Mouse (Mus musculus): ENCODE results near the gene Pdcd6. TPM values are rescaled to one million over a fixed set of nuclear protein-coding genes. Genes with fewer than 3 reads are reported as not detected.
A peak's percentile ranks its signal among the peaks of the same experiment; 100 is the strongest.

The Pdcd6 gene
- polyA plus RNA-seq (2015; fragmentation: Nextera tagmentation; extraction: Ambion mirVana): 83.1 and 86.2 TPM in 2 replicates

DNA sequence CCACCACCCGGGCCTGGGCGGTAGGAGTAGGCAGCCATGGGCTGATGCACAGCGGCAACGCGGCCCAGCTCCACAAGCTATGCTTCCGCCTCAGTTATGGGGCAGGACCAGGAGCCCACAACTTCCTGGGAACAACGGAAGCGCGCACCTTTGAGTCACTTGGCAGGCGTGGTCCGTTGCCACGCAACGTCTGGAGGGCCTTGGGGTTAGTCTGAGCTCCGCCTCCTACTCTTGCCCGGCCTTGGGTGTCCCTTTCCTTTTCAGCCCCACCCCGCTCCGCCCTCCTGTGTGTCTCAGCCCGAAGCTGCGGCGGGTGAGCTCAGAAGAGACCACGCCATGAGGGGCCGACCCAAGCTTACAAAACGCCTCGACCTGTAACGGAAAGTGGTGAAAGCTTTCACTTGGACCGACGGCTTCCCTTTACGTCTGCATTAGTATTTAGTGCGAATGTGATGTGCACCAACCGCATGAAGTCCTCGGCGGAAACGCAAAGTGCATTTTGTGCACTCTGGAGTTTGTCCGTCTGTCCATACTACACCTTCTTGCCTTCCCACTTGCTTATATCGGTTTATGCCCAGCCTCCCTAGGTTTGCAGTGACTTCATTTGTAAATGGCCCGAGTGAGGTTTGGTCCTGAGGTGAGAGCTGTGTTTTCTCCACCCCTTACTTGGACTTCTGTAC lies at the start of gene Pdcd6:
Gene Pdcd6 (minus strand): TSS at position 411 of the 680 bp plus-strand sequence.
- Histone ChIP-seq H3K4me1 (ENCODE audit: insufficient read depth) (peaks cover 14% of the 10 kb centered on the region), H3K36me3 (replicated peaks; ENCODE audit: insufficient read depth, low read length) (peaks cover 33% of the 10 kb centered on the region), H3K27me3 (ENCODE audit: insufficient read depth, low read length) (no peaks in the 10 kb centered on the region), H3K4me3 (ENCODE audit: low read depth, low read length) (peak within 1 kb of the TSS; percentile 75), H3K9me3 (ENCODE audit: low read length) (no peaks in the 10 kb centered on the region), H3K9ac (replicated peaks) (peak within 1 kb of the TSS; percentile 77), H3K27ac (ENCODE audit: low read depth) (peak within 1 kb of the TSS; percentile 82), H3K4me2 (ENCODE audit: low read depth, low read length) (peak within 1 kb of the TSS; percentile 84)
- under 1% methylated on average over 36 of the region's 36 CpGs for WGBS (ENCODE audit: insufficient replicate concordance)
- peak; percentile 97 for DNase-seq
- ATAC-seq: peak; percentile 97
- TF ChIP-seq EP300 (IDR thresholded peaks at IDR 0.05; ENCODE audit: low read depth) (no peak), CTCF (IDR thresholded peaks at IDR 0.05; ENCODE audit: low read depth) (no peak)

DNA sequence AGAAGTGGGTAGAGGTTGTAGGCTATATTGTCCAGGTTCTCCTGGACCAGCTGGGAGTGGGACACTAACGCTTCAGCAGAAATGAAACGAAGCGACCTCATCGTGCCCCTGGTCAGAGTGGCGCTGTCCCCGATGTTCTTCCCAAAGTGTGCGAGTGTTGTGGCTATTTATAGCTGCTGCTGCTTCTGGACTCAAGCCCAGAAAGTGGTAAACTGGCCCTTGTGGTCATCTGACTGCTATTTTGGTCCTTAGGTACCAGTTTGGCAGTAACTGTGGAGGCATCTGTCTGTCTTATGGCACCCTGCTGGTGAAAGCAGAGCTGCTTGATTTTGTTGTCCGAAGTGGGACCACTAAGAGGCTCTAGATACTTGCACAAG lies 46.5 kb upstream of the Pdcd6 start, which contains the start of gene Lrrc14b:
Gene Lrrc14b (minus strand): TSS at position 147 of the 377 bp plus-strand sequence.
- peaks cover 14% of the 10 kb centered on the region for H3K36me3 ChIP-seq (replicated peaks; ENCODE audit: insufficient read depth, low read length)
- no peak within 1 kb of the TSS for H3K9ac ChIP-seq (replicated peaks)
- DNase-seq: no peak
- no peaks in the 10 kb centered on the region for H3K27me3 ChIP-seq (ENCODE audit: insufficient read depth, low read length)
- no peaks in the 10 kb centered on the region for H3K9me3 ChIP-seq (ENCODE audit: low read length)
- peak within 1 kb of the TSS; percentile 10; the same call in 1 of the 2 replicates for H3K4me2 ChIP-seq (ENCODE audit: low read depth, low read length)
- TF ChIP-seq EP300 (IDR thresholded peaks at IDR 0.05; ENCODE audit: low read depth) (no peak), CTCF (IDR thresholded peaks at IDR 0.05; ENCODE audit: low read depth) (no peak; the same call in 1 of the 2 replicates)
- WGBS (ENCODE audit: insufficient replicate concordance): 45% methylated on average over 8 of the region's 8 CpGs
- no peaks in the 10 kb centered on the region; the same call in 1 of the 2 replicates for H3K4me1 ChIP-seq (ENCODE audit: insufficient read depth)
- H3K4me3 ChIP-seq (ENCODE audit: low read depth, low read length): no peak within 1 kb of the TSS
- ATAC-seq: peak; percentile 31
- H3K27ac ChIP-seq (ENCODE audit: low read depth): no peak within 1 kb of the TSS

DNA sequence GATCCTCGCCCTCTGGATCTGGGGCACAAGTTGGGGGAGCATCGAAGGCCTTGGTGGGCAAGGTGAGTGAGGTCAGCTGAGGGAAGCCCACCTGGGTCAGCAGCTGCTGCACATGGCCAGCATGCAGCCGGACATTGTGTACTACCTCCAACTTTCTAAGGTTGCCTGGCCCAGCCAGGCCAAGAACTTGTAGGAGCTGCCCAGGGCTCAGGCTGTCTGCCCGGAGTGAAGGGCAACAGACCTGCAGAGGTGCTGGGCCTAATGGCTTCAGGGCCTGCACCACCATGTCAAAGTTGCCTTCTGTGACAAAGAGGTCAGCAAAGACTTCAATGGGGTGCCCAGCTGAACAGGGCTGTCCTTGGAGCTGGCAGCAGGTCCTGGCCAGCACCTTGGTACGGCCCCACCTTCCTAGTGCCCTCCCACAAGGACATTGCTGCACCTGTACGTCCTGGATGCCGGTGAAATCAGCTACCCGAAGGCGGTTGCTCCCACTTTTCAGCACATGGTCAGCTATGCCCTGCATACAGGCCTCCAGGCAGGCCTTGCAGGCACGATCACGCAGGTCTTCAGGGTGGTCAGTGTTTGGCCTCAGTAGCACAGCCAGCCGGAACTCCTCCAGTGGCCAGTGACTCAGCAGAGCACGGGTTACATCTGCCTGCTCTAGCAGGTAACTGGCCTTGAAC lies 45.9 kb upstream of the Pdcd6 start:
- ATAC-seq (peak; percentile 38), DNase-seq (no peak)
- TF ChIP-seq CTCF (IDR thresholded peaks at IDR 0.05; ENCODE audit: low read depth) (no peak), EP300 (IDR thresholded peaks at IDR 0.05; ENCODE audit: low read depth) (no peak)
- 79% methylated on average over 13 of the region's 13 CpGs for WGBS (ENCODE audit: insufficient replicate concordance)
- Histone ChIP-seq H3K9ac (replicated peaks) (no peak overlapping the region), H3K9me3 (ENCODE audit: low read length) (no peaks in the 10 kb centered on the region), H3K4me2 (ENCODE audit: low read depth, low read length) (peak overlapping the region; percentile 10; the same call in 1 of the 2 replicates), H3K36me3 (replicated peaks; ENCODE audit: insufficient read depth, low read length) (peaks cover 17% of the 10 kb centered on the region), H3K4me3 (ENCODE audit: low read depth, low read length) (no peak overlapping the region), H3K4me1 (ENCODE audit: insufficient read depth) (no peaks in the 10 kb centered on the region; the same call in 1 of the 2 replicates), H3K27ac (ENCODE audit: low read depth) (no peak overlapping the region), H3K27me3 (ENCODE audit: insufficient read depth, low read length) (no peaks in the 10 kb centered on the region)

DNA sequence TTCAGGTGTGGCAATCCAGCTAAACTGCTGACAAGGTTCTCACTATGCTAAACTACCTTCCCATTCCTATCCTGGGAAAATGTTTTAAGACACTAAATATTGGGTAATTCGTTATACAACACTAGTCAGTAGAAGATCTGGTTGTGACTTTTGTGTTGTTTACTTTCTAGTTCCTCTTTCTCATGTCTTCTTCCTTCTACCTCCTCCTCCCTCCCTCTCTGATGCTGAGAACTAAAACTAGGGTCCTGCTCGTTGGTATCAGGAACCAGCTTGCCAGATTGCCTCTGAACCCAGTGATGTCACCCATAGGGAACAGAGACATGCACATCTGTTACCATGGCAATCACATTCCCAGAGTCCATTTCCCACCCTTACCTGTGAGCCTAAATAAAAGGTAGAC lies 44.8 kb upstream of the Pdcd6 start:
- Histone ChIP-seq H3K36me3 (replicated peaks; ENCODE audit: insufficient read depth, low read length) (peaks cover 17% of the 10 kb centered on the region), H3K27me3 (ENCODE audit: insufficient read depth, low read length) (no peaks in the 10 kb centered on the region), H3K27ac (ENCODE audit: low read depth) (no peak overlapping the region), H3K9me3 (ENCODE audit: low read length) (no peaks in the 10 kb centered on the region), H3K4me3 (ENCODE audit: low read depth, low read length) (no peak overlapping the region), H3K4me1 (ENCODE audit: insufficient read depth) (no peaks in the 10 kb centered on the region; the same call in 1 of the 2 replicates), H3K9ac (replicated peaks) (no peak overlapping the region), H3K4me2 (ENCODE audit: low read depth, low read length) (no peak overlapping the region)
- ATAC-seq (no peak), DNase-seq (no peak)
- TF ChIP-seq CTCF (IDR thresholded peaks at IDR 0.05; ENCODE audit: low read depth): no peak
- no peak for TF ChIP-seq EP300 (IDR thresholded peaks at IDR 0.05; ENCODE audit: low read depth)
- 44% methylated on average over 2 of the region's 2 CpGs for WGBS (ENCODE audit: insufficient replicate concordance)

- Histone ChIP-seq H3K36me3 (replicated peaks; ENCODE audit: insufficient read depth, low read length) (peaks cover 33% of the 10 kb centered on the region), H3K27ac (ENCODE audit: low read depth) (no peak overlapping the region), H3K27me3 (ENCODE audit: insufficient read depth, low read length) (no peaks in the 10 kb centered on the region), H3K9ac (replicated peaks) (no peak overlapping the region), H3K4me2 (ENCODE audit: low read depth, low read length) (no peak overlapping the region), H3K4me1 (ENCODE audit: insufficient read depth) (no peaks in the 10 kb centered on the region), H3K4me3 (ENCODE audit: low read depth, low read length) (no peak overlapping the region), H3K9me3 (ENCODE audit: low read length) (no peaks in the 10 kb centered on the region)
- no peak for DNase-seq
- no peak for TF ChIP-seq CTCF (IDR thresholded peaks at IDR 0.05; ENCODE audit: low read depth)
- TF ChIP-seq EP300 (IDR thresholded peaks at IDR 0.05; ENCODE audit: low read depth): no peak
- 90% methylated on average over 13 of the region's 13 CpGs for WGBS (ENCODE audit: insufficient replicate concordance)
- ATAC-seq: no peak
These were observed 39.1 kb upstream of the Pdcd6 start for GRCm38 (mm10) chr13:74356491-74356890.

- ATAC-seq (peak; percentile 40), DNase-seq (no peak)
- Histone ChIP-seq H3K4me1 (ENCODE audit: insufficient read depth) (peaks cover 14% of the 10 kb centered on the region), H3K9me3 (ENCODE audit: low read length) (no peaks in the 10 kb centered on the region), H3K4me3 (ENCODE audit: low read depth, low read length) (peak overlapping the region; percentile 77), H3K27ac (ENCODE audit: low read depth) (peak overlapping the region; percentile 93), H3K9ac (replicated peaks) (peak overlapping the region; percentile 86), H3K4me2 (ENCODE audit: low read depth, low read length) (peak overlapping the region; percentile 76), H3K27me3 (ENCODE audit: insufficient read depth, low read length) (no peaks in the 10 kb centered on the region), H3K36me3 (replicated peaks; ENCODE audit: insufficient read depth, low read length) (peaks cover 3% of the 10 kb centered on the region; the same call in 1 of the 2 replicates)
- under 1% methylated on average over 15 of the region's 15 CpGs for WGBS (ENCODE audit: insufficient replicate concordance)
- TF ChIP-seq EP300 (IDR thresholded peaks at IDR 0.05; ENCODE audit: low read depth) (no peak), CTCF (IDR thresholded peaks at IDR 0.05; ENCODE audit: low read depth) (no peak)
These were observed 33.1 kb upstream of the Pdcd6 start for GRCm38 (mm10) chr13:74350435-74350906.

Measured in liver, postnatal 0 days (tissue).